Mouse (Mus musculus): ENCODE measurements at regions not wholly inside any gene's neighbourhood (a gene's known extent, or its start where the extent isn't known, plus 50 kb on each side); places are given as distances from the start of the nearest gene placed in this dataset.

GRCm38 (mm10) chr4:55726081-55726480 lies 193.8 kb upstream of the Klf4 start:
- no peak for DNase-seq

- DNase-seq, result no peak
Observed at GRCm38 (mm10) chr4:55724286-55724685, 192.0 kb upstream of the Klf4 start.

GRCm38 (mm10) chr4:55723124-55723523 lies 190.9 kb upstream of the Klf4 start:
- DNase-seq, result no peak

- DNase-seq, result no peak
Observed at GRCm38 (mm10) chr4:55722388-55722787, 190.1 kb upstream of the Klf4 start.

GRCm38 (mm10) chr4:55721834-55722233 lies 189.6 kb upstream of the Klf4 start:
- DNase-seq, result peak; percentile 23 to 39

- DNase-seq, result no peak
Observed at GRCm38 (mm10) chr4:55718438-55718837, 186.2 kb upstream of the Klf4 start.

GRCm38 (mm10) chr4:55716161-55716651 lies 183.9 kb upstream of the Klf4 start:
- DNase-seq, result peak in 1 of 2 experiments; percentile 23

- DNase-seq, result peak; percentile 16 to 30
Observed at GRCm38 (mm10) chr4:55711500-55712341, 179.5 kb upstream of the Klf4 start.

GRCm38 (mm10) chr4:55710476-55710875 lies 178.2 kb upstream of the Klf4 start:
- DNase-seq, result no peak

- DNase-seq, result no peak
Observed at GRCm38 (mm10) chr4:55708808-55709207, 176.5 kb upstream of the Klf4 start.

GRCm38 (mm10) chr4:55707916-55708315 lies 175.7 kb upstream of the Klf4 start:
- no peak for DNase-seq

- no peak for DNase-seq
Observed at GRCm38 (mm10) chr4:55704921-55705320, 172.7 kb upstream of the Klf4 start.

GRCm38 (mm10) chr4:55703346-55703916 lies 171.2 kb upstream of the Klf4 start:
- no peak for DNase-seq

- DNase-seq, result no peak
Observed at GRCm38 (mm10) chr4:55701334-55701733, 169.1 kb upstream of the Klf4 start.

- DNase-seq, result no peak
Observed at GRCm38 (mm10) chr4:55699917-55700316, 167.7 kb upstream of the Klf4 start.

- DNase-seq, result no peak
Observed at GRCm38 (mm10) chr4:55699161-55699560, 166.9 kb upstream of the Klf4 start.

GRCm38 (mm10) chr4:55697108-55697507 lies 164.8 kb upstream of the Klf4 start:
- no peak for DNase-seq

- DNase-seq, result no peak
Observed at GRCm38 (mm10) chr4:55696428-55696827, 164.2 kb upstream of the Klf4 start.

GRCm38 (mm10) chr4:55695246-55695645 lies 163.0 kb upstream of the Klf4 start:
- no peak for DNase-seq

- no peak for DNase-seq
Observed at GRCm38 (mm10) chr4:55689479-55689878, 157.2 kb upstream of the Klf4 start.

- no peak for DNase-seq
Observed at GRCm38 (mm10) chr4:55686771-55687170, 154.5 kb upstream of the Klf4 start.

- peak; percentile 41 to 49 for DNase-seq
Observed at GRCm38 (mm10) chr4:55672288-55672687, 140.0 kb upstream of the Klf4 start.

- DNase-seq, result no peak
Observed at GRCm38 (mm10) chr4:55670258-55670657, 138.0 kb upstream of the Klf4 start.

GRCm38 (mm10) chr4:55664822-55665221 lies 132.6 kb upstream of the Klf4 start:
- no peak for DNase-seq

All from kidney, adult 8-10 months (tissue).